Mouse (Mus musculus) embryonic fibroblast, embryonic 13.5 days (primary cell): ENCODE data around the gene Lrrc61.

Experiments
- CTCF ChIP-seq: IDR thresholded peaks from 2 replicates; pipeline ENCODE4 v1.5.1; 2011; ENCODE audit warnings: mild to moderate bottlenecking, control low read depth, low read length, moderate library complexity, borderline replicate concordance; ENCODE audit not compliant: insufficient read depth
- POLR2A ChIP-seq: IDR thresholded peaks from 2 replicates; pipeline ENCODE4 v1.6.1; 2011; ENCODE audit warnings: low read depth, mild to moderate bottlenecking, control low read depth, low read length, moderate library complexity

DNA sequence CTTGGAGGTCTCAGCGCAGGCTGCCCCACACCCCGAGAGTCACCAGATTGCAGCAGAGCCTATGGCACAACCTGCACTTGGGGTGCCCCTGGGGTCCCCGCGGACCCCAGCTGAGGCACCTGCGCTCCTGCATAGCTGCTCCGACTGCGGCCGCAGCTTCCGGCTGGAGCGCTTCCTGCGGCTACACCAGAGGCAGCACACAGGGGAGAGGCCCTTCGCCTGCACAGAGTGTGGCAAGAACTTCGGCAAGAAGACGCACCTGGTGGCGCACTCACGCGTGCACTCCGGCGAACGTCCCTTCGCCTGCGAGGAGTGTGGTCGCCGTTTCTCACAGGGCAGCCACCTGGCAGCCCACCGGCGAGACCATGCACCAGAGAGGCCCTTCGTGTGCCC, 42.6 kb downstream of the Lrrc61 start:
- TF ChIP-seq POLR2A (no peak), CTCF (no peak)
